Comparison of ENCODE assay signal across 15 mouse cellular contexts in genomic region chr14:79851231-79851630, GRCm38 (mm10).
A peak's percentile ranks its signal among the peaks of the same experiment; 100 is the strongest.
DNase-seq lines count a peak whose midpoint lies in the region; ATAC-seq and TF ChIP-seq lines count a peak whose summit lies in the region.
"Had no signal": no experiment of that assay in that cellular context is flagged by ENCODE, and none has a peak within 500 bp of the region (broad histone marks: within the 10 kb centered on the region; RNA-seq: fewer than 3 reads in every experiment).

No protein-coding gene starts in this region.

- 41% methylated on average over 10 of the region's 10 CpGs for WGBS in kidney, adult 2 months
- 83% methylated on average over 10 of the region's 10 CpGs for WGBS in forebrain, embryonic 10.5 days
- 17% methylated on average over 10 of the region's 10 CpGs for WGBS in forebrain, embryonic 16.5 days
- 44% methylated on average over 10 of the region's 10 CpGs for WGBS in midbrain, embryonic 16.5 days

- TF ChIP-seq CTCF in kidney, adult 2 months (conservative IDR thresholded peaks at IDR 0.05; ENCODE audit: insufficient read depth, insufficient read length, low read depth, low read length): no peak

- no peaks in the 10 kb centered on the region for H3K27me3 ChIP-seq in kidney, adult 2 months (replicated peaks; ENCODE audit: control insufficient read depth, insufficient read depth, low read length)
- peaks cover under 1% of the 10 kb centered on the region; the same call in 1 of the 2 replicates for H3K27me3 ChIP-seq in forebrain, embryonic 10.5 days (ENCODE audit: poor library complexity, severe bottlenecking)
- no peaks in the 10 kb centered on the region for H3K27me3 ChIP-seq in forebrain, embryonic 16.5 days (replicated peaks; ENCODE audit: control insufficient read depth, insufficient read depth, low read length)
- no peaks in the 10 kb centered on the region for H3K27me3 ChIP-seq in midbrain, embryonic 16.5 days (ENCODE audit: control insufficient read depth, insufficient read depth, low read depth, low read length)
- H3K27me3 ChIP-seq: embryonic facial prominence, embryonic 12.5 days; intestine, embryonic 15.5 days; liver, embryonic 15.5 days had no signal

- ATAC-seq in forebrain, embryonic 16.5 days: peak; percentile 76
- peak; percentile 63 for ATAC-seq in midbrain, embryonic 16.5 days
- ATAC-seq: activated CD4-positive, CD25-positive, alpha-beta regulatory T cell, adult 4 months; intestine, embryonic 15.5 days had no signal

- no peak overlapping the region for H3K4me3 ChIP-seq in kidney, adult 2 months (ENCODE audit: insufficient read depth, low read depth, low read length)
- H3K4me3 ChIP-seq in forebrain, embryonic 10.5 days: no peak overlapping the region
- no peak overlapping the region for H3K4me3 ChIP-seq in forebrain, embryonic 16.5 days (replicated peaks; ENCODE audit: low read length)
- no peak overlapping the region for H3K4me3 ChIP-seq in midbrain, embryonic 16.5 days (ENCODE audit: low read depth, low read length)
- H3K4me3 ChIP-seq: embryonic facial prominence, embryonic 12.5 days; intestine, embryonic 15.5 days; limb, embryonic 10.5 days; liver, embryonic 15.5 days had no signal

- H3K9ac ChIP-seq in forebrain, embryonic 16.5 days (replicated peaks; ENCODE audit: low read depth, low read length): no peak overlapping the region
- H3K9ac ChIP-seq in midbrain, embryonic 16.5 days (ENCODE audit: low read depth, low read length): no peak overlapping the region
- H3K9ac ChIP-seq: embryonic facial prominence, embryonic 12.5 days; intestine, embryonic 15.5 days; liver, embryonic 15.5 days had no signal

- no peaks in the 10 kb centered on the region for H3K36me3 ChIP-seq in kidney, adult 2 months (ENCODE audit: control insufficient read depth, insufficient read depth, low read length)
- no peaks in the 10 kb centered on the region for H3K36me3 ChIP-seq in forebrain, embryonic 10.5 days (replicated peaks)
- H3K36me3 ChIP-seq in forebrain, embryonic 16.5 days (ENCODE audit: control insufficient read depth, insufficient read depth): no peaks in the 10 kb centered on the region
- H3K36me3 ChIP-seq in midbrain, embryonic 16.5 days (ENCODE audit: control insufficient read depth, insufficient read depth, low read length): no peaks in the 10 kb centered on the region
- H3K36me3 ChIP-seq: embryonic facial prominence, embryonic 12.5 days; intestine, embryonic 15.5 days; limb, embryonic 10.5 days; liver, embryonic 15.5 days had no signal

- H3K27ac ChIP-seq in kidney, adult 2 months (ENCODE audit: insufficient read depth, low read depth, low read length): no peak overlapping the region
- peak overlapping the region; percentile 56 for H3K27ac ChIP-seq in forebrain, embryonic 10.5 days
- no peak overlapping the region for H3K27ac ChIP-seq in forebrain, embryonic 16.5 days (ENCODE audit: low read length)
- H3K27ac ChIP-seq in midbrain, embryonic 16.5 days (ENCODE audit: low read length): 0 out of 2 replicates have a peak overlapping the region, but pooled peaks have one; percentile 10
- H3K27ac ChIP-seq: embryonic facial prominence, embryonic 12.5 days; intestine, embryonic 15.5 days; limb, embryonic 10.5 days; liver, embryonic 15.5 days had no signal

- TF ChIP-seq POLR2A in kidney, adult 2 months (IDR thresholded peaks at IDR 0.05; ENCODE audit: low read depth, low read length): no peak

- H3K4me1 ChIP-seq in kidney, adult 2 months (ENCODE audit: control insufficient read depth, insufficient read depth, low read length): no peaks in the 10 kb centered on the region
- H3K4me1 ChIP-seq in forebrain, embryonic 10.5 days: peaks cover 37% of the 10 kb centered on the region
- peaks cover 23% of the 10 kb centered on the region for H3K4me1 ChIP-seq in forebrain, embryonic 16.5 days (replicated peaks; ENCODE audit: control insufficient read depth, insufficient read depth, low read length)
- H3K4me1 ChIP-seq in midbrain, embryonic 16.5 days (ENCODE audit: control insufficient read depth, insufficient read depth, low read length): peaks cover 19% of the 10 kb centered on the region
- H3K4me1 ChIP-seq: embryonic facial prominence, embryonic 12.5 days; intestine, embryonic 15.5 days; liver, embryonic 15.5 days had no signal

- H3K9me3 ChIP-seq in forebrain, embryonic 10.5 days: no peaks in the 10 kb centered on the region
- H3K9me3 ChIP-seq in forebrain, embryonic 16.5 days (ENCODE audit: control insufficient read depth, low read length): no peaks in the 10 kb centered on the region
- no peaks in the 10 kb centered on the region for H3K9me3 ChIP-seq in midbrain, embryonic 16.5 days (replicated peaks; ENCODE audit: control insufficient read depth, low read length, poor library complexity, severe bottlenecking)
- H3K9me3 ChIP-seq: embryonic facial prominence, embryonic 12.5 days; intestine, embryonic 15.5 days; limb, embryonic 10.5 days; liver, embryonic 15.5 days had no signal

- peak; percentile 14 for DNase-seq in kidney, adult 2 months
- no peak for DNase-seq in kidney, adult 11 months
- no peak for DNase-seq in forebrain, embryonic 10.5 days (ENCODE audit: extremely low spot score, low spot score)
- no peak for DNase-seq in thymus, postnatal 25 days
- no peak for DNase-seq in adrenal gland, postnatal 14 days
- DNase-seq: cerebellum, postnatal 36 days; layer of hippocampus, adult 9-11 months; right cerebral cortex, adult 18-20 months had no signal

- peak overlapping the region; percentile 18; the same call in 1 of the 2 replicates for H3K4me2 ChIP-seq in forebrain, embryonic 16.5 days (ENCODE audit: low read length)
- no peak overlapping the region for H3K4me2 ChIP-seq in midbrain, embryonic 16.5 days (ENCODE audit: low read length)
- H3K4me2 ChIP-seq: embryonic facial prominence, embryonic 12.5 days; intestine, embryonic 15.5 days; liver, embryonic 15.5 days had no signal

Comparison
In these comparisons a context has a peak if more than half of its experiments do, and no peak if none do; other contexts are left out.
1. H3K27ac ChIP-seq: peak in forebrain, embryonic 10.5 days (single experiment) and midbrain, embryonic 16.5 days (single experiment); none in kidney, adult 2 months (single experiment) and forebrain, embryonic 16.5 days (single experiment).